Mouse (Mus musculus) C2C12 (cell line): ENCODE measurements at regions not wholly inside any gene's neighbourhood (a gene's known extent, or its start where the extent isn't known, plus 50 kb on each side); places are given as distances from the start of the nearest gene placed in this dataset.

Experiments used
- H3K27me3 ChIP-seq: one replicate; pipeline ENCODE4 v1.6.1; 2011; ENCODE audit not compliant: control insufficient read depth, insufficient read depth, insufficient read length
- H3K36me3 ChIP-seq: one replicate; pipeline ENCODE4 v1.6.1; 2011; ENCODE audit not compliant: control insufficient read depth, insufficient read depth
- H3K4me3 ChIP-seq: one replicate; pipeline ENCODE4 v1.5.1; 2011; ENCODE audit warnings: mild to moderate bottlenecking, control low read depth; ENCODE audit not compliant: poor library complexity, insufficient read depth, severe bottlenecking
- H3K79me2 ChIP-seq: one replicate; pipeline ENCODE4 v1.6.1; 2011; ENCODE audit not compliant: control insufficient read depth, insufficient read depth
- H3K79me3 ChIP-seq: one replicate; pipeline ENCODE4 v1.6.1; 2011; ENCODE audit warnings: low read depth, control low read depth
- H3ac ChIP-seq: one replicate; pipeline ENCODE3; 2011; ENCODE audit warnings: low read depth; ENCODE audit not compliant: control insufficient read depth, insufficient read length
- CEBPB ChIP-seq: IDR thresholded peaks from one replicate; pipeline ENCODE4 v1.6.1; 2011; ENCODE audit warnings: low read depth, mild to moderate bottlenecking, control low read depth, moderate library complexity
- CTCF ChIP-seq: IDR thresholded peaks from one replicate; pipeline ENCODE4 v1.5.1; 2011; ENCODE audit not compliant: control insufficient read depth, insufficient read depth, insufficient read length
- FOSL1 ChIP-seq: IDR thresholded peaks from one replicate; pipeline ENCODE4 v1.8.0; 2011; ENCODE audit warnings: mild to moderate bottlenecking, low read length; ENCODE audit not compliant: poor library complexity, insufficient read depth, severe bottlenecking
- MAX ChIP-seq: IDR thresholded peaks from one replicate; pipeline ENCODE4 v1.6.1; 2011; ENCODE audit warnings: mild to moderate bottlenecking, control low read depth
- MYOD1 ChIP-seq: IDR thresholded peaks from one replicate; pipeline ENCODE4 v1.6.1; 2011; ENCODE audit warnings: low read depth; ENCODE audit not compliant: control insufficient read depth, insufficient read length
- MYOG ChIP-seq: IDR thresholded peaks from one replicate; pipeline ENCODE4 v1.6.1; 2011; ENCODE audit not compliant: control insufficient read depth, insufficient read length; ENCODE audit errors: extremely low read depth
- USF1 ChIP-seq: IDR thresholded peaks from one replicate; pipeline ENCODE4 v1.6.1; 2011; ENCODE audit warnings: low read depth, mild to moderate bottlenecking, control low read depth, moderate library complexity

DNA sequence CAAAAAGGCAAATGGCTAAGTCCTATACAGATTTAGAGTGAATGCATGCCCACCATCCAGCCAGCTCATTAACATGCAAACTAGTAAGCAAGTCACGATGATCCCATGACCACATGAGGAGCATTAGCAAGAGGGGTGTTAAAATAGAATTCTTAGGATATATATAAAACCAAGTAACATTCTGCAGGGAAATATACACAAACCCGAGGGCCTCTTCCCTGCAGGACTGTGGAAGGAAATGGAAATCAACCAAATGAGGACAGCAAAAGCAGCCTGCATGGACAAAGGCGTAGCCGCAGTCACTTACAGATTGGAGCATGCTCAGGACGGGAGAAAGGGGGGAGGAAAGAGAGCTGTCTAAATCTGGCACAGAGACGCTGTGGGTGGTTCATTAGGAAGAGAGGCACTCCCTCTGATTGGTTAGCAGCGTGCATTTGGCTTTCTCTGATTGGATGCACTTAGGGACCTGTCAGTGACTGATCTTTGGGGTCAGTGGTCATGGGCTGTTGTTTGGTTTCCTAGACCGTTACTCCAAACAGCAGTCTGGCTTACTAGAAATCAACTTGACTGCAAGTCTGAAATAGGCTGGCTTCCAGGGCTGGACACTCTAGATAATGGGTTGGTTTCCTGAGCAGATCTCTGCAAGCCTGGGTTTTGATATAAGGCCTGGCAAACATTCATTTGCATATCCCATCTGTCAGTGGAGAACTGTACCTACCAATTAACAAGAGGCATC is 200.9 kb upstream of the Gadl1 start:
- Histone ChIP-seq H3ac (no peak overlapping the region), H3K27me3 (no peaks in the 10 kb centered on the region), H3K79me3 (no peaks in the 10 kb centered on the region), H3K36me3 (no peaks in the 10 kb centered on the region), H3K79me2 (no peaks in the 10 kb centered on the region), H3K4me3 (no peak overlapping the region)
- TF ChIP-seq MYOD1, result no peak
- TF ChIP-seq USF1, result no peak
- no peak for TF ChIP-seq MAX
- no peak for TF ChIP-seq CEBPB
- TF ChIP-seq MYOG, result no peak
- no peak for TF ChIP-seq FOSL1
- no peak for TF ChIP-seq CTCF

DNA sequence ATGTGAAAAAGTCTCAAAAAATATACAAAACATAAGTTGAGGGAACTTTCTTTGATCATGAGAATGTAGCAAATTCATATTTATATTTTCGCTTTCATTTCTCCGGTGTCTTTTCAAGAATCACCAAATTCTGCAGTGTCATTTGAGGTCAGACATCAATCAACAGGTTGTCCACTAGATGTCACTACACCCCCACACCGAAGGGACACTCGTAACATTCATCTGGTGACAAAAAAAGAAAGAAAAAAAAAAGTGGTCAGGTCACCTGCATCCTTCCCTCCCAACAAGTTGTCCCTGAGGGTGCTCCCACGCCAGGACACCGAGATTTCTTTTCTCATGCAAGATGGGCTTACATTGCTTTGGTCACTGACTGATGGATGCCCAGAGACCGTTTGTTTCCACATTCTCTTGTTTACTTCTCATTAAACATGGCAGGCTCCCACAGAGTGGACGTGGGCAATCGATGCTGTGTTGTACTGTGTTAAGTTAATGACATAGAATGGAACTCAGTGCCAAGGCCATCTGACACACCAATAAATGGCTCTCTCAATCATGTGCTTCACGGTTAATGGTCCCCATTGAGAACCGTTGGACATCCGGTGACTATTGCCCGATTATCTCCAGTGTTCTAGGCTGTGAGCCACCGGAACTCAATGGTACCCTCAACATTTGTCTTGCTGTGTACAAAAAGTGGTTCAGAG is 199.1 kb upstream of the Gadl1 start:
- H3K79me3 ChIP-seq, result no peaks in the 10 kb centered on the region
- TF ChIP-seq MAX (no peak), CTCF (no peak), FOSL1 (no peak), USF1 (no peak), MYOG (no peak), CEBPB (no peak), MYOD1 (no peak)
- H3K4me3 ChIP-seq, result no peak overlapping the region
- no peaks in the 10 kb centered on the region for H3K27me3 ChIP-seq
- no peaks in the 10 kb centered on the region for H3K36me3 ChIP-seq
- no peaks in the 10 kb centered on the region for H3K79me2 ChIP-seq
- H3ac ChIP-seq, result no peak overlapping the region

DNA sequence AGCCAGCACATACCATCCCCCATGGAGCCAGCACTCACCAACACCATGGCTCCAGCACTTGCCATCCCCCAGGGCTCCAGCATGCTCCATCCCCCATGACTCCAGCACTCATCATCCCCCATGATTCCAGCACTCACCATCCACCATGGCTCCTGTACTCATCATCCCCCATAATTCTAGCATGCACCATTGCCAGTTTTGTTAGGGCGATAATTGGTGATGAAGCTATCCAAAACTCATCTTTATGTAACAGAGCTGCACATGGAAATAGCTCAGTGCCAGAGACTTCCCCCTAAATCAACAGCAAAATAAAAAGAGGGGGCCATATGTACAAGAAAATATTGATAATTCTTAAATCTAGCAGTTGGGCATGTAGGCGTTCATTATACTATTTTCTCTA is 188.9 kb upstream of the Gadl1 start:
- no peak for TF ChIP-seq MAX
- no peak for TF ChIP-seq FOSL1
- TF ChIP-seq CTCF, result no peak
- TF ChIP-seq USF1, result no peak
- TF ChIP-seq CEBPB, result no peak
- no peak for TF ChIP-seq MYOG
- TF ChIP-seq MYOD1, result no peak
- H3ac ChIP-seq, result no peak overlapping the region

DNA sequence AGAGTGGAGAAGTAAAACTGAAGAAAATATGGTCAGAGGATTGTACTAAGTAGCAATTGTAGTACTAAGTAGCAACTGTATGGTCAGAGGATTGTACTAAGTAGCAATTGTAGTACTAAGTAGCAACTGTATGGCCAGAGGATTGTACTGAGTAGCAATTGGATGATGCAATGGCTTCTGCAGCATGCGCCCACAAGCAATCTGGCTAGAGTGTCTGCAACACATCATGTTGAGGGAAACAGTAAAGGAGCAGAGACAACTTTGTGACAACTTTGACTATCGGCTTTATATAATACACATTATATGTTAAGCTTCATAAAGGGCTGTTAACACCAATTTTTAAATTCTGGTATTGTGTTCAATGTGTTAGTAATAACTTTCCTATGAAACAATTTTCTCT is 188.4 kb upstream of the Gadl1 start:
- no peak for TF ChIP-seq FOSL1
- no peak for TF ChIP-seq CEBPB
- TF ChIP-seq MYOG, result no peak
- no peak for TF ChIP-seq MYOD1
- no peak for TF ChIP-seq MAX
- no peak for TF ChIP-seq CTCF
- no peak for TF ChIP-seq USF1

More for the DNA sequence above, 188.9 kb upstream of the Gadl1 start:
- Histone ChIP-seq H3K36me3 (no peaks in the 10 kb centered on the region), H3K79me2 (no peaks in the 10 kb centered on the region), H3K79me3 (no peaks in the 10 kb centered on the region), H3K27me3 (no peaks in the 10 kb centered on the region), H3K4me3 (no peak overlapping the region)

DNA sequence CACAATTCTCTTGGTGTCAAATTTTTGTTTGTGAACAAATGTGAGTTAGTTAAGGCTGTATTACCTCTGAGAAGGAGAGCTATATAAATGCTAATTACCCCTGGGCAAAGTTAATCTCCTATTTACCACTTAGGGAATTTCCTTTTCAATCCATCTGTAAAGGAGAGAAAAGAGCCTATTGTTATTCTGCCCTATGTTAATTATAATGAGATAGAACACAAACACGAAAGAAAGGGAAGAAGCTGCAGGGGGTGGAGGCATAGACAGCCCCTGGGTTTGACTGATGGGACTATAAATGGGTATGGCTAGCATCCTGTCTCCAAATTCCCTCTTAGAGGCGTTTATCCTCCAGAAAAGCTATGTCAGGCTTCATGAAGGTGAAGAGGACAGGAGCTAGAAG is 185.2 kb upstream of the Gadl1 start:
- H3K4me3 ChIP-seq, result no peak overlapping the region
- no peaks in the 10 kb centered on the region for H3K79me3 ChIP-seq
- H3ac ChIP-seq, result no peak overlapping the region
- TF ChIP-seq USF1, result no peak
- no peak for TF ChIP-seq MAX
- no peak for TF ChIP-seq FOSL1
- no peak for TF ChIP-seq MYOD1
- no peak for TF ChIP-seq CEBPB
- no peak for TF ChIP-seq CTCF
- TF ChIP-seq MYOG, result no peak
- no peaks in the 10 kb centered on the region for H3K27me3 ChIP-seq
- no peaks in the 10 kb centered on the region for H3K79me2 ChIP-seq
- H3K36me3 ChIP-seq, result no peaks in the 10 kb centered on the region

More for the DNA sequence above, 188.4 kb upstream of the Gadl1 start:
- Histone ChIP-seq H3K36me3 (no peaks in the 10 kb centered on the region), H3K79me2 (no peaks in the 10 kb centered on the region), H3K79me3 (no peaks in the 10 kb centered on the region), H3ac (no peak overlapping the region), H3K4me3 (no peak overlapping the region), H3K27me3 (no peaks in the 10 kb centered on the region)

DNA sequence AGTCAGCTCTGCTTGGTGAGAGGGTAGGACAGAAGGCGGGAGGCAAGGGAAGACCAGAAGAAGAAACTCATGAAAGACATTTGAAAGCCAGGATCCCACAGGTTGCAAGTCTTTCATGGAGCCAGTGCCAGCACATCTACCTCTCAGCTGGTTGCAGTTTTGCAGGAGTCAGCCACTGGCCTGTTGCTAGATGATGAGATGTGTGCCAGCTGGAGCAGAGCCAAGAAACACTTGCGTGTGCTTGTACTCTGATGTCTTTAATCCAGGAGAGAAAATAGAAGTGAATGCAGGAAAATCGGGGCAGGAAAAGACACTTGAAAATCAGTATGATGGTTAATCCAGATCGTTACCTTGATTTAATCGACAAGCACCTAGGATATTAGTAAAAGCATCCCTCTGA is 181.9 kb upstream of the Gadl1 start:
- no peak for TF ChIP-seq MAX
- TF ChIP-seq CEBPB, result no peak
- TF ChIP-seq FOSL1, result no peak
- Histone ChIP-seq H3K36me3 (no peaks in the 10 kb centered on the region), H3K27me3 (no peaks in the 10 kb centered on the region), H3K79me2 (no peaks in the 10 kb centered on the region), H3K79me3 (no peaks in the 10 kb centered on the region), H3K4me3 (no peak overlapping the region), H3ac (no peak overlapping the region)
